Mouse (Mus musculus) activated CD4-positive, CD25-positive, alpha-beta regulatory T cell, adult 4 months (primary cell): ENCODE measurements around the gene Plekhg3. TPM values are rescaled to one million over a fixed set of nuclear protein-coding genes. Genes with fewer than 3 reads are reported as not detected.
A peak's percentile ranks its signal among the peaks of the same experiment; 100 is the strongest.

Experiments
- ATAC-seq: one replicate; pipeline ENCODE4 v1.8.0; 2017
- polyA plus RNA-seq, 2 experiments: library from polyadenylated mRNA; unstranded; fragments of 100-300 nt; shearing (Covaris generic); gene quantifications; one replicate each; pipeline ENCODE4 v1.2.1; 2017

The Plekhg3 gene
- polyA plus RNA-seq, 2 experiments from 2014 or later: 2.5 to 3.7 TPM

DNA sequence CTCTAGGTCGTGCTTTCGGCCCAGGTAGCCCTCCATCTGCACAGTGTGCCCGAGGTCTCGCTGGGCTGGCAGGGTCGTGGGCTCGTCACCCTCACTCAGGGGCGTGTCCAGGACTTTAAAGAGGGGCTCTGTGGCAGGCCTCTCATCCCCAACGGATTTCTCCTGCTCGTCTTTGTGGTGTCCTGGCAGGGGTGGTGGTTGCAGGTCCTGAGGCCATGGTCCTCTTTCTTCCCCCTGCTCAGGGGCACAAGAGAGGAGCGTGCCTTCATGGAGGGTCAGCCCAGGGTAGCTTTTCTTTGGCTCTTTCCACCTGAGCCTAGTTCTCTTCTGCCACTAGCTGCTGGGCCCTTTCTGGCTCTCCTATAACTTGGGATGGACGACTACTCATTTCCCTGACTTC is 56.7 kb downstream of the Plekhg3 start:
- ATAC-seq: no peak

DNA sequence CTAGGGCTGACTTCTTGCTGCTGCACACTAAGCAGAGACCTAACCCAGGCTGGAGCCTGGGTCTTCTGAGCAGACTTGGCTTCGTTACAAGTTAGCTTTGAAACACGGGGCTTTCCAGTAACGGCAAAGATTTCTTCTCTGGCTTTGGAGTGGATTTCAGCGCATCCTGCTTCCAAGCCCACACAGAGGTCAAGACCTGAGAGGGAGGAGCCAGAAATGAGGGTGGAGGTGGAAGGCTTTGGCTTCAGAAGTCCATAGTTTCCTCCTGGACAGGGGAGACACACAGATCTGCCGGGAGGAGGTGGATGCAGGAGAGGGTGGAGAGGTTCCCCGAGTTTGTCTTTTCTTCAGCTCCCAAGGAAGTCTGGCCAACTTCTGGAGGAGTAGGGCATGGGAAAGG is 58.8 kb downstream of the Plekhg3 start:
- no peak for ATAC-seq

GRCm38 (mm10) chr12:76591037-76591436 is 60.3 kb downstream of the Plekhg3 start:
- ATAC-seq: no peak

- no peak for ATAC-seq
Measured at GRCm38 (mm10) chr12:76592213-76592612, 61.5 kb downstream of the Plekhg3 start.

- ATAC-seq: no peak
Measured at GRCm38 (mm10) chr12:76593254-76593653, 62.6 kb downstream of the Plekhg3 start.

- peak; percentile 43 for ATAC-seq
Measured at GRCm38 (mm10) chr12:76593839-76594322, 63.2 kb downstream of the Plekhg3 start.

GRCm38 (mm10) chr12:76594556-76594955 is 63.9 kb downstream of the Plekhg3 start:
- ATAC-seq: no peak

- ATAC-seq: no peak
Measured at GRCm38 (mm10) chr12:76595830-76596229, 65.1 kb downstream of the Plekhg3 start.

GRCm38 (mm10) chr12:76596292-76597023 is 65.8 kb downstream of the Plekhg3 start:
- ATAC-seq: peak; percentile 54

GRCm38 (mm10) chr12:76597577-76598100 is 66.9 kb downstream of the Plekhg3 start:
- ATAC-seq: no peak

DNA sequence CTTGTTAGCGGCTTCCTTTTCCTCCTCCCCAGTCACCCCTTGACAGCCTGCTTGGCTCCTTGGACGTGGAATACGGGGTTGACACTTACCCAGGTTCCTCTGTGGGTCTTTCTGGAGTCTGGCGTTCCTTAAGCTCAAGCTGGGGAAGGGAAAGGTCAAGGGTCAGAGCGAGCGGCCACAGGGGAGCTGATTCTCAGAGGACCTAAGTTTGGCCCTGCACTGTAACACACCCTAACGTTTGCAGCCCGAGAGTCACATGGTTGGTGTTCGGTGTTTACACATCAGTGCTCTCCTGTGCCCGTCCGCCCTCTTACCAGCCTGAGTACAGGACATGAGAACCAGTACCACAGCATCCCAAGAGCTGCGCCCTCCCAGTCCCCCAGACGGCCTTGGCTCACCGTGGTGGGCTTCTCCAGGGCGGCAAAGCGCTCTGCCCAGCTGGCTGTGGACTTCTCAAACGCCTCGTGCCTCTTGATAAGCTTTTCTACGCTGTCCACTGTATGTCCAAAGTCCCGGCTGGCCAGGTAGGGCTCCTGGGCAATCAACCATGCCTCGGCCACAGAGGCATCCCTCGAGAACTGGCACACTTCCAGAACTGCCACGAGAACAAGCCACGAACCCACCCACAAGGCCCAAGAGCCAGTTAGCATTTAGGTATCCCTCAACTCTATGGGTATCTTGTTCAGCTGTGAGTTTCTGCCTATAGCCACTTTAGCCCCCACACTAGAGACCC is 67.7 kb downstream of the Plekhg3 start:
- ATAC-seq: no peak

DNA sequence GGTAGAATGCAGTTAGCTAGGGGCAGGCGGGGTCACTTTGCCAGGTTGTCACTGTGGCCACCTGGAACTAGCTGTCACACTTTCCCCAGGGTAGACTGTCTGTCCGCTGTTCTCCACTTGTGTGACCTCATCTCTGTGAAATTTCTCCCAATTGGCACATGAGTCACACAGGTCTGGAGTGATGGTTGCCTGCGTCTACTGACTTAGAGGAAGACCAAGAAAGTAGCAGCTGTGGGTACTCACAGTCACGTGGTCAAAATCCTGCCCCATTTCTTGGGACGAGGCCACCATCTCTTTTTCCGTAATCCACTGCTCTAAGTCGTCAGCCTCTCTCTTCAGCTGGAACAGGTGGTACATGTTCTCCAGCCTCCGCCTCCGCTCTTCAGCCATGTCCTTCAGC is 73.1 kb downstream of the Plekhg3 start:
- ATAC-seq: no peak

- ATAC-seq: no peak
Measured at GRCm38 (mm10) chr12:76604546-76604945, 73.9 kb downstream of the Plekhg3 start.

DNA sequence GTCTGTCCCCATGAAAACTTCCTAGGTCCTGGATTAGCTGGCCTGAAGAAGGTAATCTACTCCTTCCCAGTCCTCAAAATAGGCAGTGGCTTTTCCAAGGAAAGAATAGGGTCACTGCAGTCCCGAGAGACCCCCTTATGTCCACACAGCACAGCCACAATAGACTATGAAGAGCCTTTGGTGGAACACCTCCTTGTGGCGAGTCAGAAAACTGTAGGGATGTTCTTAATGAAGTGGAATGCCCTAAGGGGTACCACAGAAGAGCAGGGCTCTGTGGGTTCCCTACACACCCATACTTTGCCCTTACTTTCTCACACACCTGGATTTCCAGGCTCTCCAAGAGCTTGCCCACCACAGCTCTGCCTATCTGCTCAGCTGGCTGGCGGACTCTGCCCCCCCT is 75.1 kb downstream of the Plekhg3 start:
- ATAC-seq: no peak

DNA sequence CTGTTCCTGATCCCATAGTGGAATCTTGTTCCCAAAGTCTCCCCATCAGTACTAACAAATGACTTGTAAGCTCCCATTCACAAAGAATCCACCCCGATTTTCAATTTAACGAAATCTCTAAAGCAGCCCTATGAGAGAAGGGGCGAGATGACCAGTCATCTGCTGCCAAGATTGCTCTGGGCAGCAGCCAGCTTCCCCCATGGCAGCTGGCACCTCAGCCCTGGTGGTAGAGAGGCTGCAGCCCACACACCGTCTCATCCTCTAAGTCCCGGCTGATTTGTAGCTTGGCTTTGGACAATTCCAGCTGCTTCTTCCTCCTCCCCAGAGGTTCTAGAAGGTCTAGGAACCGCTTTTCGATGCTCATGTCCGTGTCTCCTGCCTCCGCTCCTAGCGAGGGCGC is 77.5 kb downstream of the Plekhg3 start:
- no peak for ATAC-seq

GRCm38 (mm10) chr12:76608997-76609565 is 78.4 kb downstream of the Plekhg3 start:
- no peak for ATAC-seq

GRCm38 (mm10) chr12:76612621-76613020 is 81.9 kb downstream of the Plekhg3 start:
- ATAC-seq: no peak

DNA sequence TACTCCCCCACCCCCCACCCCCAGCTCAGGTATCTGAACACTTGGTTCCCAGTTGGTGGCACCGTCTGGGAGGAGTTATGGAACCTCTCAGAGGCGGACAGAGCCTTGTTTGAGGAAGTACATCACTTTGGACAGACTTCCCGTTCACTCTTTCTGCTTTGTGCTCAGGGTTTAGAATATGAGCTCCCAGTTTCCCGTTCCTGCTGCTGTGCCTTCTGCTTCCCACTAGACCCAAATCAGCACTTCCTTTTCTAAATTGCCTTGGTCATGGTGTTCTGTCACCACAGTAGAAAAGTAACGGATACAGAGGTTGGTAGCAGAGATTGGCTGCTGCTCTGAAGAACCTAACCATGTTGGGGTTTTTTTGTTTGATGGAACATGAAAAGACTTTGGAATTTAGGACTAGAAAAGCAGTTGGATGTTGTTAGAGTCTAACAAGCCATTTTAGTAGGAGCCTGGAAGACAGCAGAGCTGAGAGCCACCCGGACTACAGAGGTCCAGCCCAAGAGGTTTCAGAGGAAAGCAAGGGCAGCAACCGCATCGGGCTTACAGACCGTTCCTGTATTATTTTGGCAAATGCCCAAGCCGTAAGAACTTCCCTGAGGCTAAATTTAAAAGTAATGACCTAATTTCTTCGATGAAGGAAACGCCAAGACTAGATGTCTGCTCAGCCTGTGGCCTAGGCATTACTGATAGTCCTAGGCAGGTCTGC is 84.3 kb downstream of the Plekhg3 start:
- ATAC-seq: no peak

- ATAC-seq: no peak
Measured at GRCm38 (mm10) chr12:76615580-76615937, 84.9 kb downstream of the Plekhg3 start.

DNA sequence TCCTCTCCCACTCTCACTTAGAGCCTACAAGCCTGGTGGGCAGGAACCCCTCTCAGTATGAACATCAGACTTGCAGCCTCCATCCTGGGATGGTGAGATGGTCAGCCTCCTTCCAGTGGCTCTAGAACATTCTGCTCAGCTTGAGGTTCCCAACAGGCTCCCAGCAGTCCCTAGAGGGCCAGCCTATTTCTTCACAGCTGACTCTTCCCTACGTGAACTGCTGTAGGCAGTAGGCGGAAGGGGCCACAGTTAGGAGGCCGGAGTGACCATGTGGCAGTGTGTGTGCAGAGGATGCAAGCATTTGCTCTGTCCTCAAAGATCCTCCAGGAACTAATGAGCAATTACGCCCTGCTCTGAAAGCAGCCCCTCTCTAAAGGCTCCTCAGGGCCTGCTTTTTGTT is 87.5 kb downstream of the Plekhg3 start:
- ATAC-seq: no peak

GRCm38 (mm10) chr12:76619847-76620246 is 89.2 kb downstream of the Plekhg3 start:
- no peak for ATAC-seq

- ATAC-seq: no peak
Measured at GRCm38 (mm10) chr12:76623374-76623773, 92.7 kb downstream of the Plekhg3 start.
